In the genomic region with DNA sequence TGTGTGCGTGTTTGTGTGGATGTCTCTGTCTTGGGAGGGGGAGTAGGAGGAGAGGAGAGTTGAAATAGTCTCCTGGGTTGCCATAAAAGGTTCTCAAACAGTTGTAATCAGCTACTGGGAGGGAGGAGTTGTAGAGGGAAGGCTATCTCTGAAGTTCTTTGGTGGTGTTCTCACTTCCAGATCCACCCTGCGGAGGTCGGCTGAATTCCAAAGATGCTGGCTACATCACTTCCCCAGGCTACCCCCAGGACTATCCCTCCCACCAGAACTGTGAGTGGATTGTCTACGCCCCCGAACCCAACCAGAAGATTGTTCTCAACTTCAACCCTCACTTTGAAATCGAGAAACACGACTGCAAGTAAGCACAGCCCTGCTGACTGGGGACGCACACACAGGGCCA, we compare ENCODE assay signal across 21 mouse cellular contexts. TPM values are rescaled to one million over a fixed set of nuclear protein-coding genes. Genes with fewer than 3 reads are reported as not detected.
DNase-seq lines count a peak whose midpoint lies in the region; ATAC-seq and TF ChIP-seq lines count a peak whose summit lies in the region.
"Had no signal": no experiment of that assay in that cellular context is flagged by ENCODE, and none has a peak within 500 bp of the region (broad histone marks: within the 10 kb centered on the region; RNA-seq: fewer than 3 reads in every experiment).

No protein-coding gene starts in this region.

- no peak for TF ChIP-seq CTCF in gastrocnemius, adult 2 months (IDR thresholded peaks at IDR 0.05)
- TF ChIP-seq CTCF in CH12.LX (conservative IDR thresholded peaks at IDR 0.05 in 1 of 2, IDR thresholded peaks at IDR 0.05 in 1 of 2; ENCODE audit: low read depth in 2 of 2, low read length in 2 of 2) = no peak

- intact Hi-C loops in gastrocnemius, adult 2 months (cut with DNase I) = no loop called here

- DNase-seq in gastrocnemius, adult 2 months = no peak
- no peak for DNase-seq in gastrocnemius, postnatal 4 days (ENCODE audit: low spot score in 2 of 2)
- no peak for DNase-seq in hindbrain, embryonic 14.5 days (ENCODE audit: low spot score)
- DNase-seq in CH12.LX (ENCODE audit: extremely low read depth) = no peak
- DNase-seq in frontal cortex, postnatal 10 days (ENCODE audit: low spot score in 2 of 2) = no peak
- no peak for DNase-seq in kidney, postnatal 14 days
- DNase-seq: B cell, adult 2 months; cerebellum, adult 8-10 months; kidney, adult 11 months; kidney, postnatal 36 days; layer of hippocampus, postnatal 36 days; liver; right cerebral cortex, postnatal 25 days; thymus, adult 2 months had no signal

- TF ChIP-seq EP300 in CH12.LX (IDR thresholded peaks at IDR 0.05; ENCODE audit: low read length) = no peak

- TF ChIP-seq POLR2A in CH12.LX (IDR thresholded peaks at IDR 0.05; ENCODE audit: low read depth, low read length) = no peak

- 0 out of 2 replicates have a peak overlapping the region, but pooled peaks have one; percentile 49 for H3K9ac ChIP-seq in hindbrain, embryonic 13.5 days
- H3K9ac ChIP-seq in hindbrain, embryonic 14.5 days = no peak overlapping the region
- H3K9ac ChIP-seq in CH12.LX (ENCODE audit: insufficient read depth, low read depth) = peak overlapping the region; percentile 70
- no peak overlapping the region for H3K9ac ChIP-seq in limb, embryonic 12.5 days (replicated peaks)
- H3K9ac ChIP-seq: heart, embryonic 15.5 days; hindbrain, embryonic 15.5 days; midbrain, embryonic 12.5 days had no signal

- dilution Hi-C loops in CH12.LX (cut with MboI; ENCODE audit: extremely low pct_ligation_motif_present, extremely low pct_unique_long_range_greater_than_20kb, low sequenced_read_pairs) = no loop called here

- peak overlapping the region; percentile 77 for H3K27ac ChIP-seq in gastrocnemius, adult 2 months
- no peak overlapping the region for H3K27ac ChIP-seq in hindbrain, embryonic 13.5 days
- no peak overlapping the region for H3K27ac ChIP-seq in hindbrain, embryonic 14.5 days
- peak overlapping the region; percentile 19 for H3K27ac ChIP-seq in CH12.LX (ENCODE audit: insufficient read depth, low read depth)
- peak overlapping the region; percentile 50; the same call in 1 of the 2 replicates for H3K27ac ChIP-seq in limb, embryonic 12.5 days
- H3K27ac ChIP-seq: heart, embryonic 15.5 days; midbrain, embryonic 12.5 days had no signal

- in situ Hi-C loops in CH12.LX (cut with MboI; ENCODE audit: low pct_ligation_motif_present, low pct_unique_long_range_greater_than_20kb, low sequenced_read_pairs) = loop anchor here (25.0 kb wide), 3 partner anchors 531 to 1581 kb away; no protein-coding TSS in a partner anchor

- H3K79me2 ChIP-seq in CH12.LX (replicated peaks; ENCODE audit: control insufficient read depth, extremely low read depth, insufficient read depth, poor library complexity, severe bottlenecking) = peaks cover 17% of the 10 kb centered on the region

- no peaks in the 10 kb centered on the region for H3K9me3 ChIP-seq in hindbrain, embryonic 13.5 days
- no peaks in the 10 kb centered on the region for H3K9me3 ChIP-seq in hindbrain, embryonic 14.5 days (ENCODE audit: control insufficient read depth, low read length)
- peaks cover 7% of the 10 kb centered on the region for H3K9me3 ChIP-seq in CH12.LX (replicated peaks; ENCODE audit: low read length)
- no peaks in the 10 kb centered on the region for H3K9me3 ChIP-seq in limb, embryonic 12.5 days
- H3K9me3 ChIP-seq: heart, embryonic 15.5 days; hindbrain, embryonic 15.5 days; midbrain, embryonic 12.5 days had no signal

- peaks cover 20% of the 10 kb centered on the region for H3K36me3 ChIP-seq in hindbrain, embryonic 13.5 days
- peaks cover 29% of the 10 kb centered on the region for H3K36me3 ChIP-seq in hindbrain, embryonic 14.5 days (replicated peaks; ENCODE audit: control insufficient read depth, insufficient read depth)
- H3K36me3 ChIP-seq in CH12.LX (replicated peaks in 1 of 2; ENCODE audit: control insufficient read depth in 1 of 2, insufficient read depth in 1 of 2, low read length in 1 of 2) = peaks cover 6 to 24% of the 10 kb centered on the region in 2 experiments
- peaks cover 53% of the 10 kb centered on the region for H3K36me3 ChIP-seq in limb, embryonic 12.5 days
- H3K36me3 ChIP-seq: heart, embryonic 15.5 days; hindbrain, embryonic 15.5 days; midbrain, embryonic 12.5 days had no signal

- no peak overlapping the region; the same call in 1 of the 2 replicates for H3K4me2 ChIP-seq in hindbrain, embryonic 13.5 days
- H3K4me2 ChIP-seq in hindbrain, embryonic 14.5 days (replicated peaks) = no peak overlapping the region
- peak overlapping the region; percentile 39; the same call in 1 of the 2 replicates for H3K4me2 ChIP-seq in CH12.LX (ENCODE audit: insufficient read depth, low read depth, poor library complexity, severe bottlenecking)
- no peak overlapping the region for H3K4me2 ChIP-seq in limb, embryonic 12.5 days
- H3K4me2 ChIP-seq: heart, embryonic 15.5 days; midbrain, embryonic 12.5 days had no signal

- H3K4me3 ChIP-seq in gastrocnemius, adult 2 months = no peak overlapping the region
- H3K4me3 ChIP-seq in hindbrain, embryonic 13.5 days = no peak overlapping the region
- H3K4me3 ChIP-seq in hindbrain, embryonic 14.5 days (replicated peaks; ENCODE audit: low read length) = no peak overlapping the region
- H3K4me3 ChIP-seq in CH12.LX (replicated peaks in 1 of 3; ENCODE audit: low read depth in 2 of 3, low read length in 2 of 3, poor library complexity in 1 of 3) = peak overlapping the region in 1 of 3 experiments; percentile 19
- H3K4me3 ChIP-seq in limb, embryonic 12.5 days (replicated peaks) = no peak overlapping the region
- H3K4me3 ChIP-seq: heart, embryonic 15.5 days; hindbrain, embryonic 15.5 days; midbrain, embryonic 12.5 days had no signal

- no peak for TF ChIP-seq RAD21 in CH12.LX (IDR thresholded peaks at IDR 0.05; ENCODE audit: low read depth, low read length)

- peaks cover 48% of the 10 kb centered on the region for H3K4me1 ChIP-seq in hindbrain, embryonic 13.5 days (replicated peaks)
- peaks cover 29% of the 10 kb centered on the region for H3K4me1 ChIP-seq in hindbrain, embryonic 14.5 days (replicated peaks; ENCODE audit: control insufficient read depth, insufficient read depth, low read length)
- peaks cover 11 to 88% of the 10 kb centered on the region in 2 experiments for H3K4me1 ChIP-seq in CH12.LX (ENCODE audit: control insufficient read depth in 1 of 2, insufficient read depth in 2 of 2)
- peaks cover 49% of the 10 kb centered on the region for H3K4me1 ChIP-seq in limb, embryonic 12.5 days (replicated peaks)

- WGBS in hindbrain, embryonic 13.5 days = 81% methylated on average over 8 of the region's 8 CpGs
- WGBS in hindbrain, embryonic 14.5 days = 85% methylated on average over 8 of the region's 8 CpGs
- WGBS in limb, embryonic 12.5 days = 72% methylated on average over 8 of the region's 8 CpGs

- ATAC-seq in hindbrain, embryonic 13.5 days (ENCODE audit: low FRiP score) = no peak
- ATAC-seq in hindbrain, embryonic 14.5 days (ENCODE audit: low FRiP score) = no peak
- ATAC-seq in limb, embryonic 12.5 days (ENCODE audit: insufficient number of reproducible peaks, insufficient read depth, low FRiP score, low TSS enrichment, low read depth) = no peak
- ATAC-seq: forebrain, embryonic 14.5 days; lung, postnatal 0 days had no signal

- 0 out of 2 replicates have a peak, but pooled peaks cover 3% of the 10 kb centered on the region for H3K27me3 ChIP-seq in hindbrain, embryonic 13.5 days
- H3K27me3 ChIP-seq in hindbrain, embryonic 14.5 days (ENCODE audit: control insufficient read depth, insufficient read depth, low read length) = no peaks in the 10 kb centered on the region
- H3K27me3 ChIP-seq in CH12.LX (replicated peaks) = no peaks in the 10 kb centered on the region
- H3K27me3 ChIP-seq in limb, embryonic 12.5 days = no peaks in the 10 kb centered on the region
- H3K27me3 ChIP-seq: heart, embryonic 15.5 days; hindbrain, embryonic 15.5 days had no signal

TF ChIP-seq in CH12.LX, 34 proteins besides CTCF, POLR2A, EP300 and RAD21:
- no peak for TF ChIP-seq USF2 (conservative IDR thresholded peaks at IDR 0.05; ENCODE audit: low read depth, low read length)
- 0 out of 2 replicates have a peak, but pooled peaks have one; percentile 29 for TF ChIP-seq SIN3A (IDR thresholded peaks at IDR 0.05; ENCODE audit: low read length)

RNA-seq across cellular contexts. Expression of a gene that starts 15.7 kb away (rescaled TPM):
- total RNA-seq in gastrocnemius, adult 2 months (2021) = 1 to 10 TPM; 2.9 to 6.8 TPM
- total RNA-seq in gastrocnemius, postnatal 4 days (2021) = 10 to 100 TPM; 23.2 to 24.0 TPM
- polyA plus RNA-seq in hindbrain, embryonic 13.5 days (2015; fragmentation: Nextera tagmentation; extraction: Ambion mirVana) = 34.8 and 35.7 TPM in 2 replicates
- 34.1 and 34.5 TPM in 2 replicates for polyA plus RNA-seq in hindbrain, embryonic 14.5 days (2014; fragmentation: Nextera tagmentation; extraction: Ambion mirVana)
- total RNA-seq in CH12.LX (2012; rRNA removed) = 15.6 and 17.3 TPM in 2 replicates
- total RNA-seq in CH12.LX (2014; rRNA removed) = 15.7 and 16.4 TPM in 2 replicates
- 22.9 and 24.4 TPM in 2 replicates for polyA plus RNA-seq in CH12.LX (2012; ENCODE audit: insufficient read length, low read depth)
- 70.7 and 86.2 TPM in 2 replicates for polyA plus RNA-seq in limb, embryonic 12.5 days (2016; fragmentation: Nextera tagmentation; extraction: Ambion mirVana)

Comparison
In these comparisons a context has a peak if more than half of its experiments do, and no peak if none do; other contexts are left out.
1. H3K9ac ChIP-seq: peak in hindbrain, embryonic 13.5 days (single experiment) and CH12.LX (single experiment); none in hindbrain, embryonic 14.5 days (single experiment) and limb, embryonic 12.5 days (single experiment).
2. H3K27ac ChIP-seq: peak in gastrocnemius, adult 2 months (single experiment), CH12.LX (single experiment) and limb, embryonic 12.5 days (single experiment); none in hindbrain, embryonic 13.5 days (single experiment) and hindbrain, embryonic 14.5 days (single experiment).